Mouse (Mus musculus) testis, postnatal 10 days (tissue): ENCODE data around the gene Mip.
"Not testable (repeated sequence)": the region's sequence is repeated elsewhere in the genome, so short reads cannot be mapped to it uniquely, and the experiment has no call there.

Source experiments
- DNase-seq: peaks from one replicate; pipeline ENCODE4 v3.0.0; 2021; ENCODE audit warnings: low spot score

Mip gene

DNA sequence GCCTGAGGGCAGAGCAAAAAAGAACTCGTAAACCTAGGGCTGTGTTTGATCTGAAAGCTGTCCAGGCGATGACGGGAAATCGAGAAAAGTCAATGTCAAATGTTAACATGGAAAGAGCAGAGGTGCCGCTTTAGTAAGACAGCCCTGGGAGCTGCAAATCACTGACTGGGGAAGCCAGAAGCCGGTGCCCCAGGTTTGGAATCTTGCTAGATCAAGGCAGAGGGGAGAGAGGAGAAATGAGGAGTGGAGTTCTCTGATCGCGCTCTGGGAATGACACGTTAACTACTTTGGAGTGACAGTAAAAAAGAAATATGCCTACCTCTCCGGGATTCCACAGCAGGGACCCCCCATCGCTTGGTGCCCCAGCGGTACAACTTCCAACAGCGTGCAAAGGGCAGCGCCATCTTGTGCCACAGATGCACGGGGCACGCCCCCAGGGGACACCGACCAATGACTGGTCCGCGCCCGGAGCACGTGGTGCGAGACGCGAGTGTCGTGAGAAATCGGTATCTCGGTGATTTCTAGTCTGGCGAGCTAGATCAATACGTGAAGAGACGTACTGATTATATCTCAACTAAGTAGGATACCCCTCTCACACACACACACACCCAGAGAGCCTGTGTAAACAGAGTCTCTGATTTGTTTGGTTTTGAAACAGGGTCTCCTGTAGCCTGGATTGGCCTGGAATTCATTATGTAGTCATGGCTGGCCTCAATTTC, 14.1 kb upstream of the Mip start, which contains the start of gene Spryd4:
TSS of gene Spryd4 (minus strand) at position 418 of the 719 bp plus-strand sequence.
- peak; percentile 94 for DNase-seq

DNA sequence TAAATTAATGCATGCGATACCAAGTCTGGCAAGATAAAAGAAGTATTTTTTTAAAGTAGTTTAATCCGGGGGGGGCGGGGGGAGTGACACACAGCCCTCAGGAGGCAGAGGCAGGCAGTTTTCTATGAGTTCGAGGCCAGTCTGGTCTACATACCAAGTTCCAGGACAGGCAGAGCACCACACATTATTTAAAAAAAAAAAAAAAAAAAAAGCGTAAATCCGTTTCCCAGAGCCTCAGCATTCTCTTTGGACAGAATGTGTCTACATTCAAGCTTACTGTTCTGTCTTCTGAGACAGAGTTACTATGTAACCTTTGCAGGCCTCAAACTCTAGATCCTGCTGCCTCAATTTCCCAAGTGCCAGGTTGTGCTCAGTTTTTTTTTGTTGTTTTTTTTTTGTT, 13.5 kb upstream of the Mip start:
- DNase-seq: no peak

- peak; percentile 67 for DNase-seq
Observed at GRCm38 (mm10) chr10:128212871-128213323, 12.7 kb upstream of the Mip start.

DNA sequence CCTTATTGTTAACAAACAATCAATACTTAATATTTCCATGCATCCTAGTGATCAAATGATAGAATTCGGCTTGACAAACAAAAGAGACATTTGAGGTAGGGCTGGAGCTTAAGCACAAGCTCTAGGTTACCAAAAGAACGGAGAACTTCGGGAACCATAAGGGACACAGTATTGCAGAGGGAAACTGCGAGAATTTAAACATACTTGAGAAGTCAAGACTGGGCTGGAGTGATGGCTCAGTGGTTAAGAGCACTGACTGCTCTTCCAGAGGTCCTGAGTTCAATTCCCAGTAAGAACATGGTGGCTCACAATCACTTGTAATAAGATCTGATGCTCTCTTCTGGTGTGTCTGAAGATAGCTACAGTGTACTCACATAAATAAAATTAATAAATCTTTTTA, 11.5 kb upstream of the Mip start:
- not testable (repeated sequence) for DNase-seq

GRCm38 (mm10) chr10:128214981-128215380, 10.7 kb upstream of the Mip start:
- DNase-seq: no peak

- no peak for DNase-seq
Observed at GRCm38 (mm10) chr10:128218387-128219117, 7.1 kb upstream of the Mip start.

DNA sequence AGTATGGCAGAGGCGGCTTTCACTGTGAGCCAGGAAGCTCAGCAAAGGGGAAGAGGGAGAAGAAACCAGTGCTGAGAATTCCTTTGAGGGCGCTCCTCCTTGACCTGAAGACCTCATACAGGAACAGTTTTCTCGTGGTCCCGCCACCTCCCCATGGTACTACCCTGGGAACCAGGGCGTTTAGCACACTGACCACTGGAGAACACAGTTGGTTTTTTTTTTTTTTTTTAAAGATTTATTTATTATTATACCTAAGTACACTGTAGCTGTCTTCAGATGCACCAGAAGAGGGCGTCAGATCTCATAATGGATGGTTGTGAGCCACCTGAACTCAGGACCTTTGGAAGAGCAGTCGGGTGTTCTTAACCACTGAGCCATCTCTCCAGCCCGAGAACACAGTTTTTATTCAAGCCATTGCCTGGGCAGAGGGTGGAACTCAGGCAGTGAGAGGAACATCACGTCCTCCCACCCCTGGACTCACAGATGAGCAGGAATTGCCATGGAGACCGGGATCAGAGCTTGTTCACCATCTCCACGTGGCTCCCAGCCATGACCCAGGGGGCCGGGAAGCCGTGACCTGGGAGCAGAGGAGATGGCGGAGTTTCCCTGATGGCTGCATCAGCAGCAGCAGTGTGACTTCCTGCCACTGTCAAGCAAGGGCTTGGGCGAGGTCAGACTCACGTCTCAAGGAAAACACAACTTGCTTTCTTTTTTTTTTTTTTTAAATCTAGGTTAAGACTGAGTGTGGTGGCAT, 3.9 kb upstream of the Mip start:
- no peak for DNase-seq

DNA sequence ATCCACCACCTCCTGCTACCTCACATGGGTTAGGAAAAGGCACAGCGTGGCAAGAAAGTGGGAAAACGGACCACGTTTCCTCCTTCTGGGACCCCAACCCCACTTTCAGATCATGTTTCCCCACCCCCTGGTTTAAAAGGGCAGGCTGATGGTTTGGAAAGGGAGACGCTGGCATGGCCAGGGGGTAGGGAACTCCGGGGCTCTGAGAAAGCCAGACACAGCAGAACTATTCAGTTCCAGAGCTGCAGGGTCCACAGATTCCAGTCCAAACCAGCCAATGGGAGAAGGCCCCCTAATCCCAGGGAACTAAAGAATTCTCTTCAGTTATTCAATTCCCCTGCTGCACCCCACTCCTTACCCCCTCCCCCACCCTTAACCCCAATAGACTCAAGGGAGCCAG, 574 bp upstream of the Mip start:
- no peak for DNase-seq

DNA sequence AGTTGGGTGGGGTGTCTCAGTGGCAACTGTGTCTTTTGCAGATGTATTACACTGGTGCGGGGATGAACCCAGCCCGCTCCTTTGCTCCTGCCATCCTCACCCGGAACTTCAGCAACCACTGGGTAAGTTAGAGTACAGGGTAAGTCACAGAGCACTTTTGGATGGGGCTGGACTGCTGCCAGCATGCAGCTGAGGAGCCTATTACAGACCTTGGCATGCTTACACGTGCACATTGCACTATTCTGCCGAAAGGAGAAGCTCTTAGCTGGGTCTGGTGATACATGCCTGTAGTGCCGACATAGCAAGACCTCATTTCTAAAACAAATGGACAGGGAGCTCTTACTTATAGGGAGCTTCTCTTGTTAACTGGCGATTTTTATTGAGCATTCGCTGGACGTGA, 2.0 kb downstream of the Mip start:
- DNase-seq: no peak

GRCm38 (mm10) chr10:128228009-128228408, 2.4 kb downstream of the Mip start:
- no peak for DNase-seq

DNA sequence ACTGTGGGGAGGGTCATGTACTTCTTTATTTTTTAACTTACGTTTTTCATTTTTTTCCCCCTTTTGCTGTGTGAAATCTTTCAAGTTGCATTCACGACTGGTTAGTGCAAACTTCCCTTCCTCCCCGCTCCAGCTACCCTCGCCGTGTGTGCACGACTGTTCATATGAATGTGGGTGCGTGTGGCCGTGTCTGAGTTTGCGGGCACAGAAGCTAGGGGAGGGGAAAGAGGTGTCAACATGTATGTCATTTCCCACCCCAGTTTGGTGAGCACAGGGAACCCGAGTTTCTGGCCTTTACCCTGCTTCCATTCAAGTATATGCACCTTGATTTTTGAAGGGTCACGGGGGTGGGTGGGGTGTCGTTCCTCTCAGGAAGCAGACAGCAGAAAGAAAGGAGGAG, 4.9 kb downstream of the Mip start:
- no peak for DNase-seq

DNA sequence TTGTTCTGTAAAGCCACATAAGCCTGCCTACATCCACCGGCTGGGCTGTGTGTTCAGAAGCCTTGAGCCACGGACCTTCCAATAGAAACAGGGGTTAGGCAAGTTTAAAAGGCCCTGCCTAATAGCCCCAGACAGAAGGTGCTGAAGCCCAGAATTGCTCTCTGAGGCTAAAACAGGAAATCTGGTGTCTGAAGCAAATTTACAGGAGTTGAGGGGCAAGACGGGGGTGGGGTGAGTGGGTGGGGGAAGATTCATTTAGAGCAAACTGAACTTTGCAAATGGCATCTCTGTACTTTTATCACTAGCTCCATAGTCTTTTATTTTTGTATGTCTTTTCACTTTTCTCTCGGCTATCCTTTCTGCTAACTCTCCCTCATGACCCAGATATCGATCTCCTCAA, 5.5 kb downstream of the Mip start:
- no peak for DNase-seq

DNA sequence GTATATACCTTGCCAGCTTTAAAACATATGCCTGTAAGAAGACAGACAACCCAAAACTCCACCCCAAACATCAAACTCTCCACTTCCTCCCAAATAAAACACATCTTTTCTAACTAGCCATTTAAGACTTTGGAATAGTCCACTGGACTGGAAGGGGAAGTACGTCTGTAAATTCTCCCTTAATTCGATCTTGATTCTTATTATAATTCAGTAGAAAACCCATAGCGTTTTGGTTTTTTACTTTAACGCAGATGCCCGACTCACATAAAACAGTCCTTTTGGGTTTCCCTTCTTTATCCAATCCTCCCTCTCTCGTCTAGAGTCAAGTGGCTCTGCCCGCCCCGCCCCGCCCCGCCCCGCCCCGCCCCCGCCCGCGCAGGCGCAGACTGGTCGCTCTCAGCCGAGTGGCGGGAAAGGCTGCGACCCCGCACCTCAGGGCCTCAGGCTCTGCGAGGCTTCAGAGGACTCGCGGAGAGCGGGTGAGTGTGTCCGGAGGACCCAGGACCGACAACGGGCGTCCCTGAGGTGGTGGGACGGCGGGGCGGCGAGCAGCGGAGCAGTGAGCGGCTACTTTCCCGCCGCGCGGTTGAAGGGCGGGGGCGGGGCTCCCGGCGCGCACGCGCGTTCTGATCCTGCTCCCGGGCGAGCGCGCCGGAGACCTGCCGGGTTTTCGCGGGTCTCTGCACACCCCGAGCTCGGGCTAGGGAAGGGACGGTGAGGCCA, 6.2 kb downstream of the Mip start, which contains the start of gene Timeless:
TSS of gene Timeless (plus strand) at position 369 of the 723 bp plus-strand sequence.
- DNase-seq: peak; percentile 93

DNA sequence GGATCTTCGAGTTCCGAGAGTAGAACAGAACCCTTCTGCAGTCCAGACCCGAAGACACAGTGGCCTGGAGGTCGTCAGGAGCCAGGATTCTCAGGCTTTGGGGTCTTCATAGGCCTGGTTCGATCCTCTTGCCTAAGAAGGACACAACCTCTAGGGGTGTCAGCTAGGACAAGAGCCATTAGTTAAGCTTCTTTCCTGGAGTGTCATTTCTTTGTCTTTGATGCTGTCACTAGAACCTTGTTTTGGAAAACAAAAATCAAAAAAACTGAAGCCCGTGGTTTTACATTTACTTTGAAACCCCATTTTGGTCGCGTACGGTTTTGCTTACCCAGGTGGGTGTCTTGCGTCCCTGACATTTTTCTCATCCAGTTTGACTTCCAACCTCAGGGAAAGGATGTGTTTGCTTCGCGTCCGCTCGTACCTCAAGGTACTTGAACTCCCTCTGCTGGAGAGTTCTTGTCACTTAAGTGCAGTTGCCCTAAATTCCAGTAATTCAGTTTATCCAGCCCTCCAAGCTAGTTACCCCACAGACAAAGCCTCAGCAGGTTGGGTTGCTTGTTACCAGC, 6.9 kb downstream of the Mip start:
- DNase-seq: peak; percentile 46

GRCm38 (mm10) chr10:128236321-128236720, 10.7 kb downstream of the Mip start:
- no peak for DNase-seq

GRCm38 (mm10) chr10:128237807-128238480, 12.3 kb downstream of the Mip start:
- no peak for DNase-seq

GRCm38 (mm10) chr10:128239140-128239539, 13.5 kb downstream of the Mip start:
- DNase-seq: no peak

DNA sequence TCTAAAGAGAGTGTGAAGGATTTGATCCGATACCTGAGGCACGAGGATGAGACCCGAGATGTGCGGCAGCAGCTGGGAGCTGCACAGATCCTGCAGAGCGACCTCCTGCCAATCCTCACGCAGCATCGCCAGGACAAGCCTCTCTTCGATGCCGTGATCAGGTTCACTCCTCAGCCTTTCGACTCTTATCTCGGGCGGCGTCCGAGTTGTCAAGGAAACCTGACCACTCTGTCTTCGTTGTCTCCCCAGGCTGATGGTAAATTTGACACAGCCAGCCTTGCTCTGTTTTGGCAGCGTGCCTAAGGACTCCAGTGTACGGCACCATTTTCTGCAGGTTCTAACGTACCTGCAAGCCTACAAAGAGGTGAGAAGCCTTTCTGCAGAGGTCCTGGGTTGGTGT, 14.5 kb downstream of the Mip start:
- DNase-seq: no peak

DNA sequence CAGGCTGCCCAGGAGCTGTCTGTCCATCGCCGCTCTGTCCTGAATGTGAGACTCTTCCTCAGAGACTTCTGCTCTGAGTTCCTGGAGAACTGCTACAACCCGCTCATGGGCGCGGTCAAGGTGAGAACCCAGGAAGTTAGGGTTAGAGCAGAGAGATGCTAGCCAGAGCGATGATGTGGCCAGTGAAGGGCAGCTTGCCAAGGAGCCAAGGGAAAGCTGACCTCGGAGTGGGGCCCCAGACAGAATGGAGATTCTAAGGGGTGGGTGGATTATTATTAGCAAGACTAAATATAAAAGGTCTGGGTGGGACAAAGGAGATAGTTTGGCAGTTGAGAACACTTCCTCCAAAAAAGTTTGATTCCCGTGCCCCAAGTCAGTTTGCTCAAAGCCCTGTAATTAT, 17.6 kb downstream of the Mip start:
- DNase-seq: no peak

DNA sequence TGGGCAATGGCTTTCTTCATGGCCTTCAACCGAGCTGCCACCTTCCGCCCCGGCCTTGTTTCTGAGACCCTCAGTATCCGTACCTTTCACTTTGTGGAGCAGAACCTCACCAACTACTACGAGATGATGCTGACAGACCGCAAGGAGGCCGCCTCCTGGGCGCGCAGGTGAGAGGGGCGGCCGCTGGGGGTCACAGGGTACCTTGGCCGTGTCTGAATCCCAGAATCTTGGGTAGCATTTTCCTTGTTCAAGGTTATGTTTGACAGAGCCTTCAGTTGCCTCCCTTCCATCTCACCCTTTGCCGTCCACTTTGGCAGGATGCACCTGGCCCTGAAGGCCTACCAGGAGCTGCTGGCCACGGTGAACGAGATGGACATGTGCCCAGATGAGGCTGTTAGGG, 18.5 kb downstream of the Mip start:
- DNase-seq: no peak
